Mouse (Mus musculus) T-helper 1 cell (primary cell): Measurements from ENCODE around the gene Srms.

Experiments used
- in situ Hi-C: fragments of 300-600 bp; cut with MboI, MseI; formaldehyde crosslinking; loops from one replicate; pipeline ENCODE4 v1.15.1; 2025; ENCODE audit warnings: high pct_unique_total_duplicates

Srms gene

GRCm38 (mm10) chr2:181213021-181213445 lies at the start of gene Srms:
TSS of gene Srms (minus strand) at chr2:181213185.
- in situ Hi-C loops: no loop called here

GRCm38 (mm10) chr2:181253248-181253647 lies 40.3 kb upstream of the Srms start:
- in situ Hi-C loops: no loop called here

GRCm38 (mm10) chr2:181251841-181252240 lies 38.9 kb upstream of the Srms start:
- in situ Hi-C loops: no loop called here

GRCm38 (mm10) chr2:181249217-181249616 lies 36.2 kb upstream of the Srms start:
- in situ Hi-C loops: no loop called here

GRCm38 (mm10) chr2:181245031-181245430 lies 32.0 kb upstream of the Srms start:
- in situ Hi-C loops: no loop called here

GRCm38 (mm10) chr2:181243706-181244394 lies 30.9 kb upstream of the Srms start:
- in situ Hi-C loops: no loop called here

- in situ Hi-C loops: no loop called here
These were observed 29.3 kb upstream of the Srms start for GRCm38 (mm10) chr2:181242314-181242665.

- in situ Hi-C loops: no loop called here
These were observed 28.8 kb upstream of the Srms start, which contains the start of gene Helz2 for GRCm38 (mm10) chr2:181241602-181242313. TSS of gene Helz2 (minus strand) at chr2:181242027.

GRCm38 (mm10) chr2:181240806-181241440 lies 27.9 kb upstream of the Srms start:
- in situ Hi-C loops: no loop called here

GRCm38 (mm10) chr2:181239261-181239660 lies 26.3 kb upstream of the Srms start:
- in situ Hi-C loops: no loop called here

- in situ Hi-C loops: no loop called here
These were observed 25.9 kb upstream of the Srms start for GRCm38 (mm10) chr2:181238861-181239260.

- in situ Hi-C loops: no loop called here
These were observed 25.2 kb upstream of the Srms start for GRCm38 (mm10) chr2:181238091-181238610.

- in situ Hi-C loops: no loop called here
These were observed 24.4 kb upstream of the Srms start for GRCm38 (mm10) chr2:181237251-181238014.

GRCm38 (mm10) chr2:181235681-181236566 lies 22.9 kb upstream of the Srms start:
- in situ Hi-C loops: no loop called here

GRCm38 (mm10) chr2:181234680-181235079 lies 21.7 kb upstream of the Srms start:
- in situ Hi-C loops: no loop called here

GRCm38 (mm10) chr2:181233443-181233842 lies 20.5 kb upstream of the Srms start:
- in situ Hi-C loops: no loop called here

- in situ Hi-C loops: no loop called here
These were observed 18.2 kb upstream of the Srms start for GRCm38 (mm10) chr2:181231171-181231570.

- in situ Hi-C loops: no loop called here
These were observed 15.3 kb upstream of the Srms start for GRCm38 (mm10) chr2:181228335-181228734.

GRCm38 (mm10) chr2:181227122-181227521 lies 14.1 kb upstream of the Srms start:
- in situ Hi-C loops: no loop called here

GRCm38 (mm10) chr2:181224994-181225393 lies 12.0 kb upstream of the Srms start:
- in situ Hi-C loops: no loop called here

- in situ Hi-C loops: no loop called here
These were observed 7.4 kb upstream of the Srms start for GRCm38 (mm10) chr2:181220361-181220760.
